ENCODE assay signal across 23 mouse cellular contexts in the genomic region with DNA sequence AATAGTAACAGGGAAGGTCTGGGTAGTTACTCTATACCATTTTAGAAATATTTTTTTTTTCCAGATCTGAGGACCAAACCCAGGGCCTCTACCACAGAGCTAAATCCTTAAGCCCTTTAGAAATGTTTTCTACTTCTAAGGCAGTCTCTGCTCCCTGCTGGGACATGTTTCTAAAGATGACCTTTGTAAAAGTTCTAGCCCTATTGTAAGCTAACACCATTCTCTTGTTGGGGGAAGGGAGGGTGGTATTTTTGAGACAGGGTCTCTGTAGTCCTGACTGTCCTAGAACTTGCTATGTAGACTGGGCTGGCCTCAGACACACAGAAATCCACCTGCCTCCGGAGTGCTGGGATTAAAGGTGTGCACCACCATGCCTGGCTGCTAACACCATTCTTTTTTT.
DNase-seq lines count a peak whose midpoint lies in the region; ATAC-seq and TF ChIP-seq lines count a peak whose summit lies in the region.
"Had no signal": no experiment of that assay in that cellular context is flagged by ENCODE, and none has a peak within 500 bp of the region (broad histone marks: within the 10 kb centered on the region; RNA-seq: fewer than 3 reads in every experiment).

No protein-coding gene starts in this region.

- 0 out of 2 replicates have a peak, but pooled peaks have one; percentile 30 for ATAC-seq in midbrain, embryonic 11.5 days (ENCODE audit: low FRiP score)
- no peak for ATAC-seq in midbrain, embryonic 16.5 days
- ATAC-seq: forebrain, embryonic 14.5 days; intestine, postnatal 0 days; Patski had no signal

- no peak overlapping the region for H3K27ac ChIP-seq in midbrain, embryonic 11.5 days (ENCODE audit: low read depth, low read length)
- no peak overlapping the region for H3K27ac ChIP-seq in midbrain, embryonic 16.5 days (ENCODE audit: low read length)
- H3K27ac ChIP-seq in gastrocnemius, adult 2 months = no peak overlapping the region
- H3K27ac ChIP-seq: hindbrain, embryonic 12.5 days; hindbrain, embryonic 15.5 days had no signal

- no peaks in the 10 kb centered on the region for H3K27me3 ChIP-seq in midbrain, embryonic 11.5 days (ENCODE audit: control insufficient read depth, insufficient read depth, low read length)
- no peaks in the 10 kb centered on the region for H3K27me3 ChIP-seq in midbrain, embryonic 16.5 days (ENCODE audit: control insufficient read depth, insufficient read depth, low read depth, low read length)
- H3K27me3 ChIP-seq: hindbrain, embryonic 12.5 days; hindbrain, embryonic 15.5 days; Patski had no signal

- WGBS in midbrain, embryonic 11.5 days = 52% methylated on average over 1 of the region's 1 CpGs
- WGBS in midbrain, embryonic 16.5 days = 33% methylated on average over 1 of the region's 1 CpGs

- H3K4me2 ChIP-seq in midbrain, embryonic 11.5 days = no peak overlapping the region
- H3K4me2 ChIP-seq in midbrain, embryonic 16.5 days (ENCODE audit: low read length) = no peak overlapping the region
- H3K4me2 ChIP-seq: heart, embryonic 11.5 days; hindbrain, embryonic 12.5 days; hindbrain, embryonic 15.5 days had no signal

- TF ChIP-seq CTCF in gastrocnemius, adult 2 months (IDR thresholded peaks at IDR 0.05) = no peak

- H3K4me3 ChIP-seq in midbrain, embryonic 11.5 days (ENCODE audit: low read depth, low read length) = no peak overlapping the region
- H3K4me3 ChIP-seq in midbrain, embryonic 16.5 days (ENCODE audit: low read depth, low read length) = no peak overlapping the region
- no peak overlapping the region for H3K4me3 ChIP-seq in gastrocnemius, adult 2 months
- H3K4me3 ChIP-seq: forebrain, embryonic 10.5 days; hindbrain, embryonic 12.5 days; hindbrain, embryonic 15.5 days had no signal

- H3K36me3 ChIP-seq in midbrain, embryonic 11.5 days (ENCODE audit: control insufficient read depth, insufficient read depth, low read length) = no peaks in the 10 kb centered on the region; the same call in 1 of the 2 replicates
- no peaks in the 10 kb centered on the region for H3K36me3 ChIP-seq in midbrain, embryonic 16.5 days (ENCODE audit: control insufficient read depth, insufficient read depth, low read length)
- H3K36me3 ChIP-seq: hindbrain, embryonic 12.5 days; hindbrain, embryonic 15.5 days had no signal

- no peaks in the 10 kb centered on the region for H3K4me1 ChIP-seq in midbrain, embryonic 11.5 days (ENCODE audit: control insufficient read depth, insufficient read depth, low read length)
- H3K4me1 ChIP-seq in midbrain, embryonic 16.5 days (ENCODE audit: control insufficient read depth, insufficient read depth, low read length) = no peaks in the 10 kb centered on the region
- H3K4me1 ChIP-seq: hindbrain, embryonic 12.5 days; hindbrain, embryonic 15.5 days had no signal

- intact Hi-C loops in gastrocnemius, adult 2 months (cut with DNase I) = loop anchor here (10.0 kb wide), 1 partner anchor 139 kb away; no protein-coding TSS in a partner anchor

- DNase-seq in embryo, embryonic 10 days (ENCODE audit: low spot score) = peak; percentile 57
- no peak for DNase-seq in embryo, embryonic 11 days
- no peak for DNase-seq in midbrain, embryonic 11.5 days (ENCODE audit: low spot score, missing footprints)
- peak; percentile 98 for DNase-seq in R1 (ENCODE audit: low read depth, low spot score)
- DNase-seq in adrenal gland, postnatal 10 days = no peak
- DNase-seq in gastrocnemius, adult 2 months = no peak
- no peak for DNase-seq in gastrocnemius, postnatal 10 days
- DNase-seq: adrenal gland, postnatal 14 days; cerebellum, adult 11 months; cerebellum, adult 2 months; cerebellum, adult 9-11 months; cerebellum, postnatal 25 days; gastrocnemius, postnatal 14 days; kidney, adult 2 months had no signal

- H3K9me3 ChIP-seq in midbrain, embryonic 11.5 days (ENCODE audit: control insufficient read depth, low read length) = no peaks in the 10 kb centered on the region
- H3K9me3 ChIP-seq in midbrain, embryonic 16.5 days (replicated peaks; ENCODE audit: control insufficient read depth, low read length, poor library complexity, severe bottlenecking) = no peaks in the 10 kb centered on the region
- H3K9me3 ChIP-seq: forebrain, embryonic 10.5 days; G1E; hindbrain, embryonic 12.5 days; hindbrain, embryonic 15.5 days had no signal

- no peak overlapping the region for H3K9ac ChIP-seq in midbrain, embryonic 11.5 days (ENCODE audit: low read length)
- H3K9ac ChIP-seq in midbrain, embryonic 16.5 days (ENCODE audit: low read depth, low read length) = no peak overlapping the region
- H3K9ac ChIP-seq: hindbrain, embryonic 12.5 days; hindbrain, embryonic 15.5 days had no signal

Comparison
In these comparisons a context has a peak if more than half of its experiments do, and no peak if none do; other contexts are left out.
1. DNase-seq: peak in embryo, embryonic 10 days (single experiment) and R1 (single experiment); none in embryo, embryonic 11 days (single experiment), midbrain, embryonic 11.5 days (single experiment), adrenal gland, postnatal 10 days (single experiment), gastrocnemius, adult 2 months (single experiment) and gastrocnemius, postnatal 10 days (single experiment).